Mouse (Mus musculus): ENCODE measurements around the gene 1700029P11Rik. TPM values are rescaled to one million over a fixed set of nuclear protein-coding genes. Genes with fewer than 3 reads are reported as not detected.
"Not testable (repeated sequence)": the region's sequence is repeated elsewhere in the genome, so short reads cannot be mapped to it uniquely, and the experiment has no call there.

Gene 1700029P11Rik
- polyA plus RNA-seq, 1 experiment from 2014 or later, result not detected

DNA sequence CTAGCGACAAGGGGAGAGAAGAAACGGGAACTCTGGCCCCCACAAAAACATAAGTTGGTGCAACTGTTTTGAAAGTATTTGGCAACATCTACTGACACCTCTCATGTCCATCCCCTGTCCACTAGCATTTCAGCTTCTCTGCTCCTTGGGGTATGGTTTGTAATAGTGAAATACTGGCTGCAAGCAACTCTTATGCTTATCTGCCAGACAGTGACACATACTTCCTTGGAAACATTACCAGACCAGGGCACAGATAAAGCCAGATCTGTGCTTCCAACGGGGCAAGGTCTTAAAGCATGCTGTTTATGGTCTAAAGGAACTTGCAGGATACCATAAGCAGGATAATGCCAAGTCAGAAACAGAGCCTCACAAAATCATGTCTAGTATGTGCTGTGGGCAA is 21.4 kb upstream of the 1700029P11Rik start:
- Histone ChIP-seq H3K4me3 (replicated peaks) (no peak overlapping the region), H3K36me3 (peaks cover 18% of the 10 kb centered on the region; the same call in 1 of the 2 replicates), H3K27ac (replicated peaks) (no peak overlapping the region), H3K9ac (no peak overlapping the region), H3K9me3 (replicated peaks) (no peaks in the 10 kb centered on the region), H3K4me1 (peaks cover 9% of the 10 kb centered on the region), H3K27me3 (no peaks in the 10 kb centered on the region), H3K4me2 (replicated peaks) (no peak overlapping the region)
- ATAC-seq (ENCODE audit: insufficient number of reproducible peaks, low FRiP score, low TSS enrichment, low read depth), result no peak
- 87% methylated on average over 3 of the region's 3 CpGs for WGBS

DNA sequence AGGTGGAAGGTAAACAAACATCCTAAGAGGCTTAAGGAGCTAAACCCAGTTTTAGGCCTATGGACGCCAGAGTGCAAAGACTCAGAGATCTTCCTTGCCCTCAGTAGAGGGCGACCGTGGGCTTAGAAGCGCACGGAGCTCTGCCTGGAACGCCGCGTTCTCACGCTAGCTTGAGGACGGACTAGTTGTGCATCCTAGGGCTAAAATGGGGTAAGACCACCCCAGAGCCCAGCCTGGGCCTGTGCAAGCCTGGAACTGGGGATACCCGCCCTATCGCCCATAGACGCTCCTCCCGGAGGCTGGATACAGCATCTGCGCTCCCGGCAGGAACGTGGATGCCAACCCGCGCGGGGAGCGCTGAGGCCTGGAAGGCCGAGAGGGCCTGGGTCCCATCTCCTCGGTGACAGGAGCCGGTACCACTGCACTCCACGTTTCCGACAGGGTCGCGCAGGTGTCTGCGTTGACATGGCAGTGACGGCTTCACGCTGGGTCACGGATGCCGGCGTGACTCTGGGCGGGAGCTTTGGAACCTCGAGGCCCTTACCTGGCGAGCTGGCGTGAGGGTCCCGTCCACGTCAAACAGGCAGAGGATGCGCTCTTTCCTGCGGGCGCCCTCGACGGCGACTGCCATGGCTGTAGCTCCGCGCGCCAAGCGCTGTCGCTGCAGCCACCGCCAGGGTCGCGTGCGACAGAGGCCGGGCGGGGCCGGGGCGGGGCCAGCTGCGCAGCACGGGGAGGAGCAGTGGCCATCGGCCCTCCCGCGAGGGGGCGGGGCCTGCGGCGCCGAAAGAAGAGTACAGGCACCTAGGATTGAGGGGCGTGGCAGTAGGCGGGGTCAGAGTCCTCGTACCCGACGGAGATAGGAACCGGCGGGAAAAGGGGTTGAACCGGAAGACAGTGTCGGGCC is 19.9 kb upstream of the 1700029P11Rik start, which contains the start of gene Pmm1:
Gene Pmm1 (minus strand): TSS at position 760 of the 907 bp plus-strand sequence.
- WGBS, result under 1% methylated on average over 77 of the region's 77 CpGs
- Histone ChIP-seq H3K9me3 (replicated peaks) (no peaks in the 10 kb centered on the region), H3K4me2 (replicated peaks) (peak within 1 kb of the TSS; percentile 100), H3K4me3 (replicated peaks) (peak within 1 kb of the TSS; percentile 75), H3K4me1 (peaks cover 9% of the 10 kb centered on the region), H3K36me3 (peaks cover 3% of the 10 kb centered on the region; the same call in 1 of the 2 replicates), H3K9ac (peak within 1 kb of the TSS; percentile 64), H3K27ac (replicated peaks) (peak within 1 kb of the TSS; percentile 88), H3K27me3 (no peaks in the 10 kb centered on the region)
- peak; percentile 95 for ATAC-seq (ENCODE audit: insufficient number of reproducible peaks, low FRiP score, low TSS enrichment, low read depth)

DNA sequence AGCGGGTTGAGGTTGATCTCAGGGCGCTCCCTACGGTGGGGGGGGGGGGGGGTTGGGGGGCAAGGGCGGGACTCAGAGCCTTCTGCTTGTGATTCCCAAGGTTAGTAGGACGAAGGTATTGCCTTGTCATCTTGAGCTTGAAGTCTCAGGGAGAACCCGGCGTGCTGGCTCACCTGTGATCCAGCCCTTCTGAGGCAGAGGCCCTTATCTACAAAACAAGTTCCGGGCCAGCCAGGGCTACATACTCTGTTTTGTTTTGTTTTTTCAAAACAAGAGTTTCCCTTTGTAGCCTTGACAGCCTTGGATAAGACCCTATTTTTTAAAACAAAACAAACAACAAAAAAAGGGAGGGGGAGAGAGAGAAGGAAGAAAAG is 19.3 kb upstream of the 1700029P11Rik start:
- peak overlapping the region; percentile 100 for H3K4me2 ChIP-seq (replicated peaks)
- 4% methylated on average over 7 of the region's 8 CpGs for WGBS
- peak overlapping the region; percentile 75 for H3K4me3 ChIP-seq (replicated peaks)
- peak overlapping the region; percentile 88; the same call in 1 of the 2 replicates for H3K27ac ChIP-seq (replicated peaks)
- no peak for ATAC-seq (ENCODE audit: insufficient number of reproducible peaks, low FRiP score, low TSS enrichment, low read depth)
- H3K9me3 ChIP-seq (replicated peaks), result no peaks in the 10 kb centered on the region
- no peak overlapping the region for H3K9ac ChIP-seq
- H3K4me1 ChIP-seq, result peaks cover 9% of the 10 kb centered on the region
- H3K27me3 ChIP-seq, result no peaks in the 10 kb centered on the region
- no peaks in the 10 kb centered on the region for H3K36me3 ChIP-seq

DNA sequence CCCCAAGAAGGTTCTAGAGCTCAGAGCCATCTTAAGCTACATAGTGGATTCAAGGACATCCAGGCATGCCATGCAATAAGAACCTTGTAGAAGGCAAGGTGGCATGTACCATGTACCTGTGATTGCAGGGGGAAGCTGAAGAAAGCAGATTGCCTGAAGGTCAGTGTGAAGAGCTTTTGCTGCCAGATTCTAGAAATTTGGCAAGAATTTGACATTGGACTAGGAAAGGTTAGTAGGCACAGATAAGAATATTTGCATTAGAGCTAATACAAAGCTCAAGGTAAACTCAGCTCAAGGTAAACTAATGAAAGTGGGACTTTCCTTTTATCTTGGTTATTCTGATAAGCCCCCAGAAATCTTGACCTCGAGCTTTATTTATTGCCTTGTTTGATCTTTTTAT is 16.1 kb upstream of the 1700029P11Rik start:
- H3K27me3 ChIP-seq, result no peaks in the 10 kb centered on the region
- H3K4me1 ChIP-seq, result peaks cover 5% of the 10 kb centered on the region
- no peak overlapping the region for H3K4me2 ChIP-seq (replicated peaks)
- no peak overlapping the region for H3K4me3 ChIP-seq (replicated peaks)
- H3K36me3 ChIP-seq, result no peaks in the 10 kb centered on the region
- ATAC-seq (ENCODE audit: insufficient number of reproducible peaks, low FRiP score, low TSS enrichment, low read depth), result no peak
- no peak overlapping the region for H3K9ac ChIP-seq
- H3K27ac ChIP-seq (replicated peaks), result no peak overlapping the region
- WGBS, result 68% methylated on average over 1 of the region's 1 CpGs
- no peaks in the 10 kb centered on the region for H3K9me3 ChIP-seq (replicated peaks)

DNA sequence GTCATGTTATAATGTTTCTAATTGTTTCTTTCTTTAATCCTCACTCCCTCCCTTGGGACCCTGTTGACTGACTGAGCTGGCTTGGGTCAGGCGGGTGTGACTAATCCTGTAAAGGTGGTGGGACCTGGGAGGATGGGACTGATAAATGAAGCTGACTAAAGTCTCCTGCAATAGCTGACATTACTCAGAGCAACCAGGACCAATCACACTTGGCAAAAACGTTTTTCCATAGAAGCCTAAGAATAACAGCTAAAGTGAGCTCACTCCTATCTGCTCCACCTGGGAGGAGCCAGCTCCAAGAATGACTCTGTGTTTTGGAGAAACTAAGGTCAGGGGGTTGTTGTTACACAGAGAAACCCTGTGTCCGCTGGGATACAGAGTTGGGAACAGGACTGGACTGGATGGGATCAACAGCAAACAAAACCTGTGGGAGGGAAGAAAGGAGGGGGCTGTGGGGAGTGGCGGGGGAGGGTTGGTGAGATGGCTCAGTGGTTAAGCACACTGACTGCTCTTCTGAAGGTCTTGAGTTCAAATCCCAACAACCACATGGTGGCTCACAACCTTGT is 15.3 kb upstream of the 1700029P11Rik start:
- ATAC-seq (ENCODE audit: insufficient number of reproducible peaks, low FRiP score, low TSS enrichment, low read depth), result no peak
- Histone ChIP-seq H3K4me1 (no peaks in the 10 kb centered on the region), H3K4me2 (replicated peaks) (no peak overlapping the region), H3K27ac (replicated peaks) (no peak overlapping the region), H3K36me3 (no peaks in the 10 kb centered on the region), H3K27me3 (no peaks in the 10 kb centered on the region), H3K4me3 (replicated peaks) (no peak overlapping the region), H3K9me3 (replicated peaks) (no peaks in the 10 kb centered on the region), H3K9ac (no peak overlapping the region)
- WGBS, result 39% methylated on average over 4 of the region's 4 CpGs

DNA sequence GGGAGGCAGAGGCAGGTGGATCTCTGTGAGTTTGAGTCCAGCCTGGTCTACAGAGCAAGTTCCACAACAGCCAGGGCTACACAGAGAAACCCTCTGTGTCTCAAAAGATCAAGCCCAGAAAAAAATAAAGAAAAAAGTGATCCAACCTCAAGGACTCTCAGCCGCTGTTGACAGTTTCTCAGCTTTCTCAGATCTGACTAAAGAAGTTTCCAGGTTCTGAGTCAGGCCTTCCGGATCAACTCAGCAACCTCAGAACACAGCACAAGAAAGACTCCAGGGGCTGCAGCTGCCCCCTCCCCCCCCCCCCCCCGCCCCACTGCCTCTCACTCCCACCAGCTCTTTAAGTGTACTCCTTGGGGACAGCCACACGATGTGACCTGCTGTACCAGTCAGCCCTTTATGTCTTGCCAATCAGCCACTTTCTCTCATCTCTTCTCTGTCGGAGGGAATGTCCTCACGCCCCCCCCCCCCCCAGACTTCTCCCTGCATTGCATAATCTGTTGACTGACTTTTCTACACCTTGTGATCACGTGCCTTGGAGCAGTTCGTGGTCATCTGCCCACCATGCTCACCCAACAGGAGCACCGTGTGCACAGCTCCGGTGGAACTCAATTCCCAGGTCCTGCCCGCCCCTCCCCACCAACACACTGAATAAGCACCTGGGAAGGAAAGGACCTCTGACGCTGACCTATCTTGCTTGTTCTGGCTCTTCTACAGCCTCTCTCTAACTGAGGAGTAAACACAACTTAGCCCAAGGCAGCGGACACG is 14.1 kb upstream of the 1700029P11Rik start:
- H3K4me1 ChIP-seq, result no peaks in the 10 kb centered on the region
- H3K36me3 ChIP-seq, result no peaks in the 10 kb centered on the region
- no peak overlapping the region for H3K4me3 ChIP-seq (replicated peaks)
- H3K9ac ChIP-seq, result no peak overlapping the region
- H3K27ac ChIP-seq (replicated peaks), result no peak overlapping the region
- ATAC-seq (ENCODE audit: insufficient number of reproducible peaks, low FRiP score, low TSS enrichment, low read depth), result no peak
- no peaks in the 10 kb centered on the region for H3K9me3 ChIP-seq (replicated peaks)
- H3K27me3 ChIP-seq, result no peaks in the 10 kb centered on the region
- H3K4me2 ChIP-seq (replicated peaks), result no peak overlapping the region
- WGBS, result 72% methylated on average over 11 of the region's 14 CpGs

DNA sequence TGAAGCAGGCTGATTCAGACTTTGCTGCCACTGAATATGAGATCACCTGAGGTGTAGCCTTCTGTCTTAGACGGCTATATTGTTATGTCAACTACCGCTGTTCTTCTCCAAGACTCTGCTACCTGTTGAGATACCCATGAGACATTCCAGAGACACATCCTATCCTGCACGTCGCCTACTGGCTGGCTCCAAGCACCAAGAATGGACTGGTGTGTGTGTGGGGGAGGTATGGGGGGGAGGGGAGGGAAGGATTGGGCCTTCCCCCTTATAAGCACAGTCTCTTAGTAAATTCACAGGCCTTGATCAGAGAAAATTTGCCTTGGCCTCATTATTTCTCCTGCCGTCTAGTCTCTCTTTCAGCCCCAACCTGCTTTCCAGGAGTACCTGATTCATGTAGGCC is 12.5 kb upstream of the 1700029P11Rik start:
- H3K9ac ChIP-seq, result no peak overlapping the region
- H3K4me1 ChIP-seq, result no peaks in the 10 kb centered on the region
- H3K9me3 ChIP-seq (replicated peaks), result no peaks in the 10 kb centered on the region
- no peak overlapping the region for H3K27ac ChIP-seq (replicated peaks)
- no peak overlapping the region for H3K4me3 ChIP-seq (replicated peaks)
- no peak for ATAC-seq (ENCODE audit: insufficient number of reproducible peaks, low FRiP score, low TSS enrichment, low read depth)
- no peaks in the 10 kb centered on the region for H3K27me3 ChIP-seq
- 82% methylated on average over 5 of the region's 5 CpGs for WGBS
- H3K4me2 ChIP-seq (replicated peaks), result no peak overlapping the region
- no peaks in the 10 kb centered on the region for H3K36me3 ChIP-seq

DNA sequence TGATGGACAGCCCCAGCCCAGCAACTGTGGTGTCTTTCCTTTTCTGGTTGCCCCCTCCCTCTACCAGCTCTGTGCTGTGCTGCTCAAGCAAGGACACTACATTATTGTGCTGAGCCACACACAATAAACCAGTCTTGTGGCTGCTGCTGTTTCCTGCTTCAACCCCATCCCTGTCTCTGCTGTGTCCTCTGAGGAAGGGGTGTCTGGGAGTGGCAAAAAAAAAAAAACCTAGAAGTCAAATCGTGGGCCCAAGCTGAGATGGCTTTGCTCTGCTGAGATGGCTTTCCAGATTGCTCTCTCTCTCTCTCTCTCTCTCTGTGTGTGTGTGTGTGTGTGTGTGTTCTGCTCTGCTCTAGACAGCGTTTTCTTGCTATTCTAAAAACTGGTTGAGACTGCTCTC is 11.9 kb upstream of the 1700029P11Rik start:
- WGBS, result 43% methylated on average over 2 of the region's 2 CpGs
- no peaks in the 10 kb centered on the region for H3K36me3 ChIP-seq

DNA sequence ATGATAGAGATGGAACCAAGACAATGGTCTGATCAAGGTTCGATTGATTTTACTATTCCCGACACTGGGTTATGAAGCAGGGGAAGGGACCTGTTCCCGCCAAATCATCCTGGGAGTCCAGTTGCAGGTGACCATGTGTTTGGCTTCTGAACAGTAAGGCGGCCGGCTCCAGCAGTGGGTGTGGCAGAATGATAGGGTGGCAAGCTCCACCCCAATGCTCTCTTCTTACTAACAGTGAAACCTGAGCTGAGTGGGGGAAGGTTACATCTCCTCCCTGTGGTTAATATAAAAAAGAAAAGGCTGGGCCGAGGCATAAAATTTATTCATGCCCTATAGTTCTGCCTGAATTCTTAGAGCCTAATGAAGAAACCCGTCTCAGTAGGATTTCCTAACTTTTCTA is 11.2 kb upstream of the 1700029P11Rik start:
- ATAC-seq (ENCODE audit: insufficient number of reproducible peaks, low FRiP score, low TSS enrichment, low read depth), result no peak
- Histone ChIP-seq H3K27me3 (no peaks in the 10 kb centered on the region), H3K9me3 (replicated peaks) (no peaks in the 10 kb centered on the region), H3K4me3 (replicated peaks) (no peak overlapping the region), H3K27ac (replicated peaks) (no peak overlapping the region), H3K36me3 (no peaks in the 10 kb centered on the region), H3K4me2 (replicated peaks) (no peak overlapping the region), H3K9ac (no peak overlapping the region), H3K4me1 (no peaks in the 10 kb centered on the region)
- WGBS, result 48% methylated on average over 7 of the region's 7 CpGs

More for the DNA sequence above, 11.9 kb upstream of the 1700029P11Rik start:
- ATAC-seq (ENCODE audit: insufficient number of reproducible peaks, low FRiP score, low TSS enrichment, low read depth), result no peak
- no peaks in the 10 kb centered on the region for H3K9me3 ChIP-seq (replicated peaks)
- H3K27ac ChIP-seq (replicated peaks), result no peak overlapping the region
- H3K4me1 ChIP-seq, result no peaks in the 10 kb centered on the region
- no peaks in the 10 kb centered on the region for H3K27me3 ChIP-seq
- H3K4me3 ChIP-seq (replicated peaks), result no peak overlapping the region
- H3K9ac ChIP-seq, result no peak overlapping the region
- no peak overlapping the region for H3K4me2 ChIP-seq (replicated peaks)

DNA sequence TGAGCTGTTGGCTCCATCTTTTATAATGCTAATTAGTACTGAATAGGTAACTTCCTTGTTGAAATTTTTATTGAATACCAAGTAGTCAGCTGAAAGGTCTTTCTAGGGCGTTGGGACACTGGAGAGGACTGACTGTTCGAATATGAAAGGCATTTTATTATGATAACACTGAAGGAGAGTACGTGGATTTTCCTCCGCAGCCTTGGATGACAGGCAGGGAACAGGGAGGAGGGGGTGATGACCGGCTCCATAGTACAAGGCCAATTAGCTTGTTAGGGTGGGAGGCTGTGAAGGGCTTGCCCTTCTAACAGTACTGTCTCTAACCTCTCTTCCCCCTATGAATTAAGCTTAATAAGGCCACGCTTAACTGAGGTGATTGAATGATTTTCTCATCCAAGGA is 10.7 kb upstream of the 1700029P11Rik start:
- not testable (repeated sequence) for H3K9ac ChIP-seq; H3K27ac ChIP-seq (replicated peaks); H3K4me3 ChIP-seq (replicated peaks); H3K36me3 ChIP-seq; ATAC-seq (ENCODE audit: insufficient number of reproducible peaks, low FRiP score, low TSS enrichment, low read depth); H3K4me2 ChIP-seq (replicated peaks); H3K9me3 ChIP-seq (replicated peaks); H3K4me1 ChIP-seq; H3K27me3 ChIP-seq
- 79% methylated on average over 6 of the region's 6 CpGs for WGBS

DNA sequence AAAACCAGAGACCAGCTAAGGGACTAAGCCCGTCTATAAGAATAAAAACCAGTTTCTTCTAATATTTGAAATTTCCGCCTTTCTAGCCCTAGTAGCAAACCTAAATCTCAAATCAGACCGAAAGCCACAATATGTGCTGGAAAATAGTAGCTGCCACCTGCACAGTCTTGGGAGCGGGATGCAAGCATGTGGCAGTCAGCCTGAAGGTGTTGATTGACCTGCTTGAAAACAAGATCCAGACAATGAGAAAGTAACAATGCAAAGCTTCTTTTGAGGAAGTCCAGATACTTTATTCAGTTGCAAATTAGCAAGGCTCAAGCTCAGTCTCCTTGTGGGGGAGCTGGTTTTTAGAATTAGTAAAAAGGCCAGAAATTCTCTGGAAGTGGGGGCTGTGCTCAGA is 9.8 kb upstream of the 1700029P11Rik start:
- not testable (repeated sequence) for H3K36me3 ChIP-seq; ATAC-seq (ENCODE audit: insufficient number of reproducible peaks, low FRiP score, low TSS enrichment, low read depth); H3K4me3 ChIP-seq (replicated peaks); H3K4me2 ChIP-seq (replicated peaks); H3K4me1 ChIP-seq; H3K27me3 ChIP-seq; H3K9me3 ChIP-seq (replicated peaks); H3K27ac ChIP-seq (replicated peaks); H3K9ac ChIP-seq
- 94% methylated on average over 4 of the region's 4 CpGs for WGBS
